Mouse (Mus musculus) intestine, postnatal 0 days (tissue): ENCODE results near the gene Ebf3. TPM values are rescaled to one million over a fixed set of nuclear protein-coding genes. Genes with fewer than 3 reads are reported as not detected.

ENCODE experiments used
- ATAC-seq: fragments of 200-750 bp; cut with Nextera tagmentation; 2 replicates; pipeline ENCODE4 v1.8.0; 2017; ENCODE audit warnings: mild to moderate bottlenecking, moderate TSS enrichment, moderate library complexity
- H3K27ac ChIP-seq: fragments of 300-500 bp; sonication (generic); 2 replicates; pipeline ENCODE4 v1.5.1; 2014; ENCODE audit warnings: mild to moderate bottlenecking, low read depth, low read length, moderate library complexity
- H3K27me3 ChIP-seq: fragments of 300-500 bp; sonication (generic); replicated peaks from 2 replicates; pipeline ENCODE4 v1.6.1; 2014; ENCODE audit warnings: low read length, mixed read lengths; ENCODE audit not compliant: control insufficient read depth, insufficient read depth
- H3K36me3 ChIP-seq: fragments of 300-500 bp; sonication (generic); 2 replicates; pipeline ENCODE4 v1.6.1; 2014; ENCODE audit warnings: mild to moderate bottlenecking, moderate library complexity; ENCODE audit not compliant: control insufficient read depth, insufficient read depth
- H3K4me1 ChIP-seq: fragments of 300-500 bp; sonication (generic); replicated peaks from 2 replicates; pipeline ENCODE4 v1.6.1; 2014; ENCODE audit warnings: antibody characterized with exemption, low read length, mixed read lengths; ENCODE audit not compliant: control insufficient read depth, insufficient read depth
- H3K4me2 ChIP-seq: fragments of 300-500 bp; sonication (generic); replicated peaks from 2 replicates; pipeline ENCODE4 v1.6.1; 2014; ENCODE audit warnings: low read depth, mild to moderate bottlenecking, moderate library complexity
- H3K4me3 ChIP-seq: fragments of 300-500 bp; sonication (generic); 2 replicates; pipeline ENCODE4 v1.5.1; 2014; ENCODE audit warnings: low read depth, low read length
- H3K9ac ChIP-seq: fragments of 300-500 bp; sonication (generic); 2 replicates; pipeline ENCODE4 v1.6.1; 2014; ENCODE audit warnings: mild to moderate bottlenecking, low read depth, low read length
- H3K9me3 ChIP-seq: fragments of 300-500 bp; sonication (generic); 2 replicates; pipeline ENCODE4 v1.6.1; 2016; ENCODE audit warnings: mixed run types; ENCODE audit not compliant: control insufficient read depth
- CTCF ChIP-seq: sonication (generic); IDR thresholded peaks from 2 replicates; pipeline ENCODE4 v1.5.1; 2016; ENCODE audit warnings: low read depth, mild to moderate bottlenecking, control low read depth, antibody characterized with exemption, moderate library complexity
- WGBS: fragments of 180-500 bp; shearing (Covaris S2); extraction: QIAGEN DNeasy Blood & Tissue Kit; methylation state at CpG from one replicate; pipeline ENCODE4 v1.1.7; 2014; 5-methylcytosine and 5-hydroxymethylcytosine counted together
- polyA plus RNA-seq: library from polyadenylated mRNA; unstranded; fragments of >200 nt; fragmentation: Nextera tagmentation; extraction: Ambion mirVana; gene quantifications from 2 replicates; pipeline ENCODE4 v1.2.1, GENCODE M21; 2015

Ebf3 gene
- polyA plus RNA-seq, 1 experiment from 2014 or later, result 0.31 TPM

DNA sequence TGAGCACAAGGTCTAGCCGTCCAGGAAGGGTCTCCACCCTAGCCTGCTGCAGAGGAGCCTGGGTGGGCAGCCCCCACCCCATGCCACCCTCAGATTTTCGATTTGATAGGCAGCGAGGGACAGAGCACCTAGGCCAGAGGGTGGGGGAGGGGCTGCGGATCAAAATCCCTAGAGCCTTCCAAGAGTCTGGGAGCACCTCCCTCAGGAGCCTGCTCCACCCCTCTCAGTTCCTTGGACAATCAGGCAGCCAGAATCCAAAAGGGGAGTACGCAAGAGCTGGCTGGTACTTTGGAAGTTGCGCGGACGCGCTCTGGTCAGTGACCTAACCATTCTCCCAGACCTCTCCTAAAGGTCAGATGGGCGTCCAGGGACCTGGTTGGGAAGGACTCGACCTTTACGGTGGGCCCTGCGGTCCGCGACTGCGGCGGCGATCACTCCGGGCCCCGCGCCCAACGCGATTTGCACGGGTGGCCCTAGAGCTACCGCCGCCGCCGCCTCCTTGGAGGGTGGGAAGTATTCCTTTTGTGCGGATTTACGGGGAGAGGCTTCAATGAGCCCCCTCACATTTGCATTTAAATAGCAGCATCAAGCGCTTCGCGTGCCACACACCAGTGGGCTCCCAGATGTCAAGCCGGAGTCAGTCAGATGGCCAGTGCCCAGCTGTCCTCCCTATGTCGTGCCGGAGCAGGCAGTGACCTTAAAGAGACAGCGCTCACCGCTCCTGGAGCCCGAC, 2.8 kb upstream of the Ebf3 start:
- ATAC-seq, result no peak
- no peaks in the 10 kb centered on the region for H3K9me3 ChIP-seq
- H3K27me3 ChIP-seq, result peaks cover 98% of the 10 kb centered on the region
- H3K4me1 ChIP-seq, result 0 out of 2 replicates have a peak, but pooled peaks cover 5% of the 10 kb centered on the region
- WGBS, result 2% methylated on average over 39 of the region's 39 CpGs
- no peak overlapping the region for H3K27ac ChIP-seq
- H3K9ac ChIP-seq, result no peak overlapping the region
- peak overlapping the region; percentile 24 for H3K4me2 ChIP-seq
- H3K36me3 ChIP-seq, result no peaks in the 10 kb centered on the region
- no peak for TF ChIP-seq CTCF
- H3K4me3 ChIP-seq, result peak overlapping the region; percentile 11; the same call in 1 of the 2 replicates

DNA sequence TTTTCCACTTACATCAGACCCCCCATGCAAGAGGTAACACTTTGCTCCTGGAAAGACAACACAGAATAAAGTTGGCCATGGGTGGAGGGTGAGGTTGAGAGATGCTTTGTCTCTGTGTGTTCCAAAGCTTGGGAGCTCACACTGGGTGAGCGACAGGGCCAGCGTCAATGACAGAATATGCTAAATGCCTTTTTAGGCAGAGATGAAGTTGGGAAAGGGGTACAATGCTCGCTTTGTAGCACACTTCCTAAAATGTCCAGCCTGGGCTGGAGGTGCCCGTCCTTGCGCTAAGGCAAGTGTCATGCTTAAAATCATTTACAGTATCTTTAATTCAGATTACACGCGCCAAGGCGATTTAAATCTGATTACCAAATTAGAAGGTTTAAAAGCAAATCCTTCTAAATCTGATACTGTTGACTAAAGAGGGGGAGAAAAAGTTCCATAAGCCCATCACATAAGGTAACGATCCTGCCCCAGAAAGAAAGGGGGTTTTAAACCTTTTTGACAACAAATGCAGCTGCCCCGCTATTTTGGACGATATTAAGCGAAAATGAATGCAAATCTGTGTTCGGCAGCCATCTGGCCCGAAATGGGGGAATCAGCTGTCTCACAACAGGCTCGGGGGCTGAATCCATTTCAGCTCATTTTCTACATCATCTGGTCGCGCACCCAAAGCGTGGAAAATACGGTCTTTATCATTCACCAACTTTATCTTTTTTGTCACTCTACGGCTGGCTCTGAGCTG, 2.1 kb upstream of the Ebf3 start:
- no peaks in the 10 kb centered on the region for H3K36me3 ChIP-seq
- TF ChIP-seq CTCF, result no peak
- H3K4me2 ChIP-seq, result peak overlapping the region; percentile 24; the same call in 1 of the 2 replicates
- no peak overlapping the region for H3K9ac ChIP-seq
- H3K27ac ChIP-seq, result no peak overlapping the region
- no peak for ATAC-seq
- 0 out of 2 replicates have a peak, but pooled peaks cover 5% of the 10 kb centered on the region for H3K4me1 ChIP-seq
- 6% methylated on average over 20 of the region's 20 CpGs for WGBS
- H3K9me3 ChIP-seq, result no peaks in the 10 kb centered on the region
- no peak overlapping the region for H3K4me3 ChIP-seq
- peaks cover 98% of the 10 kb centered on the region for H3K27me3 ChIP-seq

- Histone ChIP-seq H3K4me1 (0 out of 2 replicates have a peak, but pooled peaks cover 5% of the 10 kb centered on the region), H3K27me3 (peaks cover 97% of the 10 kb centered on the region), H3K27ac (no peak overlapping the region), H3K4me3 (peak overlapping the region; percentile 65), H3K4me2 (peak overlapping the region; percentile 96), H3K9ac (no peak overlapping the region), H3K36me3 (no peaks in the 10 kb centered on the region), H3K9me3 (no peaks in the 10 kb centered on the region)
- no peak for ATAC-seq
- 4% methylated on average over 19 of the region's 19 CpGs for WGBS
- no peak for TF ChIP-seq CTCF
Measured at GRCm38 (mm10) chr7:137315544-137315940, 1.3 kb upstream of the Ebf3 start.

DNA sequence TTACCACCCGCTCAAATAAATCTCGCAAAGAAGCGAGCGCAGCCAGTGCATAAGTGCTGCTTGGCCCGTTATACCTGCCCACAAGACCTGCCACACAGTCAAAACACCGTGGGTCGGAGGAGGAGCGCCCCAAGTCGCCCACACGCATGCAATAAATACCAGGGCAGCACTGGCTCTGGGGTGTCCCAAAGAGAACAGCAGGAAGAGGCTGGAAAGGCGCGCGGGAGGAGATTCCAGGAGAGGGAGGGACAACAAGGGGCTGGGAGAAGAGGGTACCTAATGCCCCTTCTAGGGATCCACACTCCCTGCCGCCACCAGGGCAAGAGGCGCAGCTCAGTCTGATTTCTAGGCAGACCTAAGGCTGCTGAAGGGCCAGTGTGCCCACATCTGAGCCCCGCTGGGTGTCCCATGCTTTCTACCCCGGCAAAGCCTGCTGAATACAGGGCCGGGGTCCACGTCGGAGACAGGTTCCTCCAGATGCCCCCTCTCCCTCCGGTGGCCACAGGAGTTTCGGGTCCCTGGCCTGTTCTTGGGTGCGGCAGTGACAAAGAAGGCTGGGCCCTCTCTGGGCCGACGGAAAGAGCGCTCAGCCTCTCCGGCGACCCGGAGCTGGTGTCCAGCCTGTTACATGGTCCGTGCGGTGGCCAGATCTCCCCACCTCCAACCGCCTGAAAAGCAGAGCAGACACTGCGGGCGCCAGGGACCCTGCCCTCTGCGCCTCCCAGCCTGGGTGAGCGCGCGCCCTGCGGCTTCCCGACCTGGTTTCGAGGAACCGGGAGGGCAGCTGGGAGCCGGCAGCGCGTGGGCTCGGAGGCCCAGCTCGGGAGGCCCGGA, 682 bp upstream of the Ebf3 start:
- no peak overlapping the region for H3K27ac ChIP-seq
- peak overlapping the region; percentile 65 for H3K4me3 ChIP-seq
- peaks cover 97% of the 10 kb centered on the region for H3K27me3 ChIP-seq
- no peak overlapping the region for H3K9ac ChIP-seq
- ATAC-seq, result 0 out of 2 replicates have a peak, but pooled peaks have one; percentile 6
- 0 out of 2 replicates have a peak, but pooled peaks cover 5% of the 10 kb centered on the region for H3K4me1 ChIP-seq
- no peak for TF ChIP-seq CTCF
- peak overlapping the region; percentile 96 for H3K4me2 ChIP-seq
- no peaks in the 10 kb centered on the region for H3K36me3 ChIP-seq
- H3K9me3 ChIP-seq, result no peaks in the 10 kb centered on the region
- WGBS, result 1% methylated on average over 48 of the region's 48 CpGs

DNA sequence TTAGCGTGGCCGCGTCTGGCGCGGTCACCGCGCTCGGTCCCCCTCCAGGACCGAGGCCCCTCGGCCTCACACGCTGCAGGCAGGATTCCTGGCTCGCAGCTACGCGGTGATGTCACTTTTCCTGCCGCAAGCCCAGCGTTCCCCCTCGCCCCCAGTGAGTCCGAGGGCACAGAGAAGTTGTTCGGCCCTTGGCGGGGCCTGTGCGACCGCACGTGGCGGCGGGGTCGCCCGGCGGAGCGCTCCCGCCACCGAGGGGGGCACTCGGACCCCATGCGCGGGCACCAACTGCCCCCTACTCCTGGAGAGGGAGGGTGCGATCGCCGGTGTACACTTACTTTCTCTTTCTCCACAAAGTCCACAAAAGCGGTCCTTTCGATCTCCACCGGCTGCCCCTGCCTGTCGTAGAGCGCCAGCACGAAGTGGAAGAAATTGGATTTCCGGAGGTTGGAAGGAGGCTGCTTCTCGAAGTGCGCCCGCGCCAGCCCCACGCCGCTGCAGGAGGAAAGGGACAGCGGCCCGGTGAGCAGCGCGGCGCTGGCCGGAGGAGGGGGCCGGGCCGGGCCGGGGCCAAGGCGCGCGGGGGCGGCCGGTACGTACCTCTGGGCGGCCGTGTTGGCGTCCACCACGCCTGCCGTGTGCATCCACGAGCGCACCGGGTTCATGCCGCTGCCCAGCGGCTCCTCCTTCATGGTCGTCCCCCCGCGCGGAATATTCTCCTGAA, 902 bp downstream of the Ebf3 start:
- no peak for ATAC-seq
- H3K9me3 ChIP-seq, result no peaks in the 10 kb centered on the region
- no peaks in the 10 kb centered on the region for H3K36me3 ChIP-seq
- H3K4me2 ChIP-seq, result peak overlapping the region; percentile 96
- H3K9ac ChIP-seq, result peak overlapping the region; percentile 53
- under 1% methylated on average over 72 of the region's 79 CpGs for WGBS
- peaks cover 97% of the 10 kb centered on the region for H3K27me3 ChIP-seq
- 0 out of 2 replicates have a peak, but pooled peaks cover 5% of the 10 kb centered on the region for H3K4me1 ChIP-seq
- no peak for TF ChIP-seq CTCF
- H3K4me3 ChIP-seq, result peak overlapping the region; percentile 65
- H3K27ac ChIP-seq, result no peak overlapping the region; the same call in 1 of the 2 replicates
